Mouse (Mus musculus) skeletal muscle tissue, adult 2 months (tissue): ENCODE results near the gene Elmod3.
A peak's percentile ranks its signal among the peaks of the same experiment; 100 is the strongest.

Source experiments
- DNase-seq: peaks from one replicate; pipeline ENCODE4 v3.0.0-alpha.2; 2012; ENCODE audit warnings: low read depth, low spot score

Elmod3 gene

GRCm38 (mm10) chr6:72570644-72571397, 27.4 kb downstream of the Elmod3 start:
- DNase-seq, result peak; percentile 43

GRCm38 (mm10) chr6:72568736-72569135, 29.5 kb downstream of the Elmod3 start:
- no peak for DNase-seq

- no peak for DNase-seq
Observed at GRCm38 (mm10) chr6:72567508-72567907, 30.7 kb downstream of the Elmod3 start.

- DNase-seq, result peak; percentile 74
Observed at GRCm38 (mm10) chr6:72566044-72566443, 32.2 kb downstream of the Elmod3 start.

- DNase-seq, result no peak
Observed at GRCm38 (mm10) chr6:72565506-72565905, 32.7 kb downstream of the Elmod3 start.

GRCm38 (mm10) chr6:72562894-72563293, 35.3 kb downstream of the Elmod3 start:
- peak; percentile 59 for DNase-seq

GRCm38 (mm10) chr6:72562486-72562885, 35.7 kb downstream of the Elmod3 start:
- no peak for DNase-seq

- DNase-seq, result no peak
Observed at GRCm38 (mm10) chr6:72560801-72561200, 37.4 kb downstream of the Elmod3 start.

- DNase-seq, result no peak
Observed at GRCm38 (mm10) chr6:72553079-72553412, 45.2 kb downstream of the Elmod3 start.

GRCm38 (mm10) chr6:72552171-72553078, 45.8 kb downstream of the Elmod3 start:
- DNase-seq, result peak; percentile 85

GRCm38 (mm10) chr6:72550503-72551100, 47.6 kb downstream of the Elmod3 start:
- DNase-seq, result no peak

GRCm38 (mm10) chr6:72550025-72550424, 48.2 kb downstream of the Elmod3 start:
- no peak for DNase-seq

- DNase-seq, result peak; percentile 72
Observed at GRCm38 (mm10) chr6:72549041-72549580, 49.1 kb downstream of the Elmod3 start.

GRCm38 (mm10) chr6:72547862-72548261, 50.4 kb downstream of the Elmod3 start:
- no peak for DNase-seq

GRCm38 (mm10) chr6:72547121-72547520, 51.1 kb downstream of the Elmod3 start:
- no peak for DNase-seq

GRCm38 (mm10) chr6:72545377-72545776, 52.8 kb downstream of the Elmod3 start:
- no peak for DNase-seq

- peak; percentile 64 for DNase-seq
Observed at GRCm38 (mm10) chr6:72544283-72544987, 53.8 kb downstream of the Elmod3 start, which contains the start of gene Capg. Gene Capg, plus strand, starts transcription at chr6:72544391.

- no peak for DNase-seq
Observed at GRCm38 (mm10) chr6:72543265-72543850, 54.9 kb downstream of the Elmod3 start.

- peak; percentile 94 for DNase-seq
Observed at GRCm38 (mm10) chr6:72538562-72539031, 59.6 kb downstream of the Elmod3 start.

GRCm38 (mm10) chr6:72537998-72538500, 60.2 kb downstream of the Elmod3 start:
- no peak for DNase-seq

GRCm38 (mm10) chr6:72535165-72535564, 63.0 kb downstream of the Elmod3 start:
- DNase-seq, result peak; percentile 64
